Mouse (Mus musculus) gastrocnemius, postnatal 25 days (tissue): Measurements from ENCODE around the gene Ptges2. TPM values are rescaled to one million over a fixed set of nuclear protein-coding genes. Genes with fewer than 3 reads are reported as not detected.

Source experiments
- DNase-seq: peaks from one replicate; pipeline ENCODE4 v3.0.0; 2022
- total RNA-seq, 2 experiments: library from RNA; stranded (reverse); gene quantifications; 1 replicate in 1 of 2; 2 replicates in 1 of 2; pipeline ENCODE4 v1.2.3; 2021

Gene Ptges2
- total RNA-seq, 2 experiments from 2014 or later, result 42.2 to 49.3 TPM

DNA sequence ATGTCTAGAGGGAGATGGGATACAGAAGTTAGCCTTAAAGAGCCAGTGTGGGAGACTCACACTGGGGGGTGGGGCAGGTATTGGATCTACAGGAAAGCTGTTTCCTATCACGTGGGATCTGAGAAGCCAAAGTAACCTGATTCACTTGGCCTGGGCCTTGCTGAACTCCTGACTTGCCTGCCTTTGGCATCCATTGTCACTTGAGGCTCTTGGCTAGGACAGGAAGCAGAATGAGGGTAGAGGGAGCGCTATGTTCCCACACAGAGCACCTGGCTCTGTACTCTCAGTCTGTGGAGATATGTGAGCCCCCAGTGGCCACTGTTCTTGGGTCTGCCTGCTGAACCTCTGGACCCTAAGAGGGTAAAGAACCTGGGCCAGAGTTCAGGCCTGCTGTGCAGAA, 20.9 kb downstream of the Ptges2 start:
- DNase-seq, result peak; percentile 77

GRCm38 (mm10) chr2:32417486-32417885, 21.8 kb downstream of the Ptges2 start:
- DNase-seq, result peak; percentile 78

- peak; percentile 60 for DNase-seq
Observed at GRCm38 (mm10) chr2:32418430-32419151, 22.9 kb downstream of the Ptges2 start.

- DNase-seq, result peak; percentile 90
Observed at GRCm38 (mm10) chr2:32419359-32419758, 23.7 kb downstream of the Ptges2 start.

DNA sequence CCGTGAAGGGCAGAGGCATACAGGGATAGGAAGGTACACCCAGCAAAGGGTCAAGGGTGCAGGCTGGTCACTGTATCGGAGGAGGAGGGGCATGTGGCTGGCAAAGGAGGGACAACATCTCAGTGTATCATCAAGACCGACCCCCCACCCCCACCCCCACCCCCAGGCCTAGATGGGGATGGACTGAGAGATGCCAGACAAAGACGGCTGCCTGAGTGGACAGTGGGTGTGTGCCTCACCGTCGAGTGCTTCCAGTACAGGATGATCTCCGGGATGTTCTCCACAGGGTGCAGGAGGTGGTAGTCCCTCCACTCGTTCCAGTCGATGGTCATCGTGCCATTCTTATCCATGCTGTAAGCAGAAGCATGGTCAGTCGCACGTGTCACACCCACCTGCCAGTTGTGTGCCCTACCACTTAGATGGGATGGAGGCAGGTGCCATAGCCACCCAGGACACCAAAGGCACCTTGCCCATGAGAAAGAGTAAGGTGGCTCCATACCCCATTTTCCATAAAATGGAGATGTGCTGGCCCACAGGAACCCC, 24.4 kb downstream of the Ptges2 start:
- DNase-seq, result no peak

- DNase-seq, result peak; percentile 56
Observed at GRCm38 (mm10) chr2:32420647-32421046, 25.0 kb downstream of the Ptges2 start.

DNA sequence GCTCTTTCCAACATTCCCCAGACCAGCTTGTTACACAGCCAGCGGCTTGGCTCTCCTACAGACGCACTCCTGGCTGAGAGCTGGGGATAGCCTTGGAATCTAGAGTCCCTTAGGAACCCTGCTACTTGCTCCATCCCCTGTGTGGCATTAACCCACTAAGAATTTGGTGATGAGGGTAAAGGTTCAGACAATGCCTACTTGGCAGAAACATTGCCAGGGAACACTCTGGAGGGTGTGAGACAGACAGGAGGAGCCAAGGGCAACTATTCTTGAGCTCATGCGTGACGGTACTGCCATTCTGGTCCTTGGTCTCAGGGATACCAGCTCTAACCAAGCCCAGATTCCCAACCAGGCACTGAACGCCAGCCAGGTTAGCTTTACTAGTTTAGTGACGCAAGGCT, 26.2 kb downstream of the Ptges2 start:
- peak; percentile 69 for DNase-seq

DNA sequence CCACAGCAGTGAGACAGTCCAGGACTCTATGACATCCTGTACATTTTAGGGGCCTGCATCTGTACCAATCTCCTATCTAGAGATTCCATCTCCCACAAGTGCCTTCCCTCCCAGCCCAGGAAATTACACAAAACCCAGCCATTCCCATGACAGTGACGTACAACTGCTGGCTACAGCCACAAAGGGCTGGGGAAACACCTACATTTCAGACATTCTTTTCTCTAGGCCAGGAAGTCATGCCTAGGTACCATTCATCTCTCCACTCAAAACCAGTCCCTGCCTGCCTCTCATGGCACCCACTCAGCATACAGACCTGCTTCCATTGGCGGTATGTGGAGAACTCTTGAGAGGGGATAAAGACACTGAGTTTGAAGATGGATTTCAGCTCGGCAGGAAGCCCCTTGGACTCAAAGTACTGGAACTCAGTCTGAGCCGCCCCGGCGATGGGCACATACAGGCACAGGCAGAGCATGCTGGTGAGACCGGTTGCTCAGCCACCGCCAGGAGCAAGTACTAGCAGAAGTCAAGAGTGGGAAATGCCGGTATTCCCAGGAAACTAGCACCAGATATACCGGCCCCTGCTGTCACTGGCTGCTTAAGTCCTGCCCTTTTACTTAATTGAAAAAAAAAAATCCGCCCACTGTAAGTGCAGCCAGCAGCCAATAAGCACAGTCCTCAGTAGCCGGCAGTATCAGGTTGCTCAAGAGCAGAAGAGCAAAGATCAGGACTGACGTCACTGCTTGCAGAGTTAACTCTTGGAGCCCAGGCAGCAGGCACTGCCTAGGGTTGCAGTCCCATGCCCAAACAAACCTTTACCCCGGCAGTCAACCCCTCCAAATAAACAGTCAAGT, 28.0 kb downstream of the Ptges2 start:
- peak; percentile 85 for DNase-seq

DNA sequence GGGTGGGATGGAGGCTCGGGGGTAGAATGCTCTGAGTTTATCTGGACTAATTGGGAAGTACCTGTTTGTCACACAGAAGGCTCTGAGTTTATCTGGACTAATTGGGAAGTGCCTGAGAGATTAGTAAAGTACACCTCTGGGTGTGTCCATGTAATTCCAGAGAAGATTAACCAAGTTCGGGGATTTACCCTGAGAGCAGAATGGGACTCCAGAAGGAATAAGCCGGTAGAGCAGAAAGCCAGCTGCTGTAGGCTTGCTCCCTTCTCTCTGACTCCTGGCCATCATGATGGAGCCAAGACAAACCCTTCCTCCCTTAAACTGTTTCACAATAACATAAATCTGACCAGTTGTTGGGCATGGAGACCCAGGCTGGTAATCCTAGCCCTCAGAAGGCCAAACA, 29.1 kb downstream of the Ptges2 start:
- DNase-seq, result no peak

DNA sequence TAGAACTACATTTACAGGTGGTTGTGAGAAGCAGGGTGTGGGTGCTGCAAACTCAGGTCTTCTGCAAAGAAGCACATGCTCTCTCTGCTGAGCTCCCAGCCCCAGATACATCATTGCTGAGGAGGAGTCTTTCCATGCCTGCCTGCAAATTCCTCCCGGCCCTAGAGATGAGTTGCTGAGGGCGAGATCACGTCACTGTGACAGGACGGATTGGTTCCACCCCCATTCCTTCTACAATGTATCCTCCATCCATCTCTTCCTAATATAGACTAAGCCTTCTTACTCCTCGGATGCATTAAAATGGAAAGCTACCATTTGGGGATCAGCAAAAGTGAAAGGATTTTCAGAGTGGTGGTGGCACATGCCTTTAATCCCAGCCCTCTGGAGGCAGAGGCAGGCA, 29.9 kb downstream of the Ptges2 start:
- no peak for DNase-seq

DNA sequence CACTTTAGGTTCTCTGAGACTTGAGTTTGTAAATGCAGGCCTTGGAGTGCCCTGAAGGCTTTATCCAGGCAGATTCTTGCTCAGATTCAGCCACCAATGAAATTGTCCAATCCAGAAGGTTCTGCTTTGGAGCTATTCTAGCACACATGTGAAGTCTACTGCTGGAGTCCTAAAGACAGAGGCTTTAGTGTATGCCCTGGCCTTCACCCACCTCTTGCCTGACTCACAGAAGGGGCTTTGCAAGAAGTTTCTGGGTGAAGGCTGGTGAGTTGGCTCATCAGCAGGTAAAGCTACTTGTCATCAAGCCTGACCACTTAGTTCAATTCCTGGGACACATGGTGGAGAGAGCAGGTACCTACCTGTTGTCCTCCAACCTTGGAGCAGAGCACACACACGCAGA, 30.4 kb downstream of the Ptges2 start:
- no peak for DNase-seq

DNA sequence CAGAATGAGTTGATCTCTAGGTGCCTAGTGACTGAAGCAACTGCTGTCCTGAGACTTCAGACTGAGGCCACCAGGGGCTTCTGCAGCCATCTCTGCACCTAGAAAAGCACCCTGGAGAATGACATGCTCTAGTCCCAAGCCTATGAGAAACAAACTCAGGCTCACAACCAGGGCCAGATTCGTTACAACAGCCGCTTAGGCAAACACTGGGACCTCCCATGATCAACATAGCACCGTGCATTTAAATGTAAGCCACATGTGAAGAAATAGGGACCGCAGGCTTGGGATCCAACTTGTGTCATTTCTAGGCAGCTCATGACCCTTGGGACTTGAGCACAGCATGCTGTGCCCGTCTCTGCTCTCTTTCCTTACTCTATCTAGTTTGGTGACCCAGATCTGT, 32.0 kb downstream of the Ptges2 start:
- no peak for DNase-seq

DNA sequence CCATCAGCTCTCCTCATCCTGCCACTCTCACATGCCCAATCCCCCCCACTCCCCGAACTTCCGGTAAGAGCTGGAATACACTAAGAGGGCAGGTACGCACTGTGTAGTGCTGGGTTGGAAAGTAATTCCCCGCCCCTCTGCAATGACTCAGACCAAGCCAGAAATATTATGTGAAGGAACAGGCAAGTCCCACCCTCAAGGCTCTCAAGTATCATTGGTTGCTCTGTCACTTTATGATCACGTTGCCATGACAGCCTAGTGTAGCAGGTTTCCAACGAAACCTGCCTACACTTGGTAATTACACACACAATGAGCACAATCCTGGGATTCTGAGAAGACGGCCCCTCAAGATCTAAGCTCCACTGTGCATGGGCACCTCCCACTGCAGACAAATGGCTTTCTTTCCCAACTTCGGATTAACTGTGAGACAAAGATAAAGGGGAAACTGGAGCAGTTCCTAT, 32.6 kb downstream of the Ptges2 start:
- no peak for DNase-seq

- DNase-seq, result no peak
Observed at GRCm38 (mm10) chr2:32429215-32429891, 33.7 kb downstream of the Ptges2 start.

DNA sequence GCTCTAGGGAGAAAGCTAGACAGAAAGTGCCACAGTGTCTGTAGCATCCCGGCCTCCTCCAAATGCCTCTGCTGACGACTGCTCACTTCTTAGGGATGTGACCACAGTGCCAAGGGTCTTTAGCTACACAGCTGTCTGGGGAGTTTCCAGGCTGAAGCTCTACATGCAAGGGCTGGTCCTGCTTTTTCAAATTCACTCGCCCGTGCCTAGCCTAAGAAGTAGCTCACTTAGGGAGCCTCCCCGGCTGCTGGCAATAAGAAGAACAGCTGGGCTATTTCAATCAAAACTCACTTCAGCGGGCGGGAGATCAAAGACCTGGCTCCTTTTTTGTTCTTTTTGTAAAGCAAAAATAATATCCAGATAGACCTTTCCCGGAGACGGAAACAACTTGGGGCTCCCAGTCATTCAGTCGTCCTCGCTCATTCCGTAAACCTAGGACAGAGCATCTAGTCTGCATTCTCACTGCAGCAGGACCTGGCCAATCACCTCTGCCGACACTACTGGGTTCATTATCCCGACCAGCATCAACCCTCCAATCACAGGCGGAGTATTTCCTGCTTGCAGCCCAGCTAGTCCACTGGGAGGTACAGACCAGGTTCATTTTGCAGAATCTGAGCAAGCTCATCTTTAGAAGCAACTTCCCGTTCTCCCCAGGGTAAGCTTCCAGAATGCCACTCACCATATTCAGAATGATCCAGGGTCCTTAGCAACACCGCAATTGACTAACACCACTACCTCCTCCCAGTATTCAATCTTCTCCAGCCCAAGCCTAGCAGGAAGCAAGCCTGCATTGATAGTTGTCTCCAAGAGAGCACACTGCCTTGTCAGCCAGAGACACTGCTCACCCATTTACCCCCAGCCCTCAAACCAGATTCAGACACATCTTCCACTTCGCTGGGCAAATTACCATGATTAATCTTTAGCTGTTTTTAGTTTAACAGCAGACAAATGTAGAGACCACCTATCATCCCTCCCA, 35.3 kb downstream of the Ptges2 start:
- peak; percentile 82 for DNase-seq

- no peak for DNase-seq
Observed at GRCm38 (mm10) chr2:32436686-32437372, 41.1 kb downstream of the Ptges2 start.

DNA sequence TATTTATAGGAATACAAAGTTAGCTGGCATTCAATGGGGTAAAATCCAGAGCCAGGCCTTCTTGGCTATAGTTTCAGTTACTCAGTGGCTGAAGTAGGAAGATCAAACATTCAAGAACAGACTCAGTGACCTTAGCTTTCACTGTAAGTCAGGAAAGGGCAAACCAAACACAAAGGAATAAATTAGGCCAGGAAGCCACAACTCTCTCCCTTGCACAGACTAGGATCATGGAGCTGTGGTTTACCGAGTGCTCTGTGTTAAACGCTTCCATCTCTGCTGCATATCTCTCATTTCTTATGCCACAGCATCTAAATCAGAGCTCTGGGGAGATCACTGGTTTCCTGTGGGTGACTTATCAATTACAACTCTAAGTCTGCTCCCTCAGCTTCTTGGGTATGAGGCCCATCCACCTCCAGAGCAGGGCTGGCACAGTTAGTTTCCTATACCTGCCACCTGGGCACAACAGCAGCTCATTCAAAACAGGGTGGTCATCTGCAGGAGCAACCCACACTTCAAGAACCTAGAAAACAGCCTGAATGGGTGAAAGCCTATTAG, 42.0 kb downstream of the Ptges2 start:
- DNase-seq, result no peak

- no peak for DNase-seq
Observed at GRCm38 (mm10) chr2:32438733-32439132, 43.0 kb downstream of the Ptges2 start.

DNA sequence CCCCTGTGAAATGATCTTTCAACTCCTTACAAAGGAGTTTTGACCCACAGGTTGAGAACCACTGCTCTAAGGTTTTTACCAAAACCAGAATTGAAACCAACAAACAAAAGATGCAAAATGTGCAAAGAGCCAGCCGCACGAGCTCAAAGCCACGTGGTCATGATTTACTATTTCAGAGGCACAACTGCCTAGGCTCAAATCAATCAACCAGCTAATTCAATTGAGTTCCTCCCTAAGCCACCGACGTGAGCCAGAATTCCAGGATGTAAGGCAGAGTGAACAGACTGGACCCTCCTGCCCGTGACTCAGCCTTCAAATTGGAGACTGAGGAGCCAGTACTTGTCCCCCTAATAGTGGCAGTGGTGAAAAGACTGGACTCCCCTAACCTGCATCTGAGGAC, 43.5 kb downstream of the Ptges2 start:
- DNase-seq, result no peak

GRCm38 (mm10) chr2:32440164-32440563, 44.5 kb downstream of the Ptges2 start:
- no peak for DNase-seq
